Mouse (Mus musculus): ENCODE measurements around the gene Lat.
"Not testable (repeated sequence)": the region's sequence is repeated elsewhere in the genome, so short reads cannot be mapped to it uniquely, and the experiment has no call there.

Gene Lat

GRCm38 (mm10) chr7:126332691-126333090, 36.7 kb downstream of the Lat start:
- DNase-seq (ENCODE audit: low spot score in 2 of 2): no peak

GRCm38 (mm10) chr7:126330693-126331092, 38.7 kb downstream of the Lat start:
- DNase-seq (ENCODE audit: low spot score in 2 of 2): no peak

GRCm38 (mm10) chr7:126329907-126330645, 39.3 kb downstream of the Lat start:
- DNase-seq (ENCODE audit: low spot score in 2 of 2): no peak

GRCm38 (mm10) chr7:126328848-126329247, 40.5 kb downstream of the Lat start:
- not testable (repeated sequence) for DNase-seq (ENCODE audit: low spot score in 2 of 2)

DNA sequence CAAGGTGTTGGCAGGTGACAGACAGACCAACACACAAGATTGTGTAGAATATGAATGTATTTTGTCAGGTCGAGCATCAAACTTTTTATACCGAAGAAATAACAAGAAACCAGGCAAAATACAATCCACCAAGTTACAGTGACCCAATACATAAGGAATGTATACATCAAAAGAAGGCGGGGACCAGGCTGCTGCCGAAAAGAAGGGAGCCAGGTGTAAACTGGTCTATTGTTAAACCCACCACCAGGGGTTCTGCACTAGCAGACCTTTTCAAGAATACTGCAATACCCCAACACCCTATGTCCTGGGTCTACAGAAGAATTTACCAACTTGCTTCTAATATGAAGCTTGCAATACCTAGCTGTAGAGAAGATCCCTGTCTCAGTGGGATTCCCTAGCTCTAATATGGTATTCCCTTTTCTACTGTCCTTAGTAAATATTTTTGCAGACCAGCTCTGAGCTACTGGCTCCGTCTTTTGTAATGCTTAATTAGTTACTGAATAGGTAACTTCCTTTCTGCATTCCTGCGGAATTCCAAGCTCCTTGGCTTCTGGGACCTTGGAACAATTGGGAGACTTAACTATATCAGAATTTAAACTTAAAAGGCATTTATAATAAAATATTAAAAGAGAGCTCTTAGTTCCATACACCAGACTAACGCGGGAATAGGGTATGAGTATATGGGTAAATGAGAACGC, 43.6 kb downstream of the Lat start:
- not testable (repeated sequence) for DNase-seq (ENCODE audit: low spot score in 2 of 2)

DNA sequence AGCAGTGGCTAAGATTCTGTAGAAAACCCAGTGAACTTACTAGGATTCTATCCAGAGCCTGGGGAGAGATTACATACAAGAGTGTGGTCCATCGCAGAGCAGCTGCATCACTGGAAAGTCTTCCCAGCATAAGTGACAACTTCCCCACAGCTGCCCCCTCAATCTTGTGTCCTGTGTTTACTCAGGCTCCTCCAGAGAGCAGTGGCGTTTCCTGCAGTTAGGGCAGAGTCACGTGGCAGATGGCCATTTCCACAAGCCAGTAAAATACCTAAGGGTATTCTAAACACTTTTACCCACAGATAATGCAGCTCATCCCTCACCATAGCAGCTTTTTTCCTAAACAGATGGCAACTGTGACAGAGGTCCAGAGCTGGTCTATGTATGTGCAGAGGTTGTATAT, 44.6 kb downstream of the Lat start:
- DNase-seq (ENCODE audit: low spot score in 2 of 2): no peak

DNA sequence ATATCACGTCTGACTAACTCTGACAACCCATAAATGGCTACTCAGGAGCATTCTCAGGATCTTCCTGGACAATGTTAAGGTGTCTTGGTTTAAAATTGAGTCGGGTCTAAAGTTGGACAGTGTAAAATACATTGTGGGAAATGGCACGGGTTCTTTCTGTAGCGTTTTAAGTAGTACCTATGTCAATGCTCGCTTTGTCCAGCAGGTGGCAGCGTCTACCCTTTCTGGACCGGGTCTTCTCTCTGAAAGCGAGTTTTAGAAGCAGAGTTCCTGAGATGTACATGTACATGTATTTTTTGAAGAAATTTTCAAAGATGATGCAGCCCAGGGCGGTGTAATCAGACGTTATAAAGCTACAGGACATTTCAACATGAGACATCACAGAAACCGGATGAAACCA, 45.6 kb downstream of the Lat start:
- peak; percentile 70 to 82 for DNase-seq (ENCODE audit: low spot score in 2 of 2)

DNA sequence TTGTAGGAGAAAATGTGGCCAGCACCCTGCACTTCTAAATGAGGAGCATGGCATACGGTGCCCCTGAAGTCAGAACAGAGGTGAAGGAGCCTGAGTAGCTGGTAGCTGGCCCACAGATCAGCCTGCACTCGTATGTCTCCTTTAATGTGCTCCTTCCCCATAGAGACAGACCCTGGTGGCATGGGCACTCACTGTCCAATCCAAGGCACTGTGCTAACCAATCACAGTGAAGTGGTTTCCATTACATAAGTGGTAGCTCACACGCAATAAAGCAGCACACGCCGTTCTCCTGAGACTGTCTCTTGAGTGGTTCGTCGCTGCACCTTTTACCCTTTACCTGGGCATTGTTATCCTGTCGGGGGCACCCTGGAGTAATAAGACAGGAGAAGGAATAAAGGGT, 55.1 kb downstream of the Lat start:
- DNase-seq (ENCODE audit: low spot score in 2 of 2): no peak

Data from natural killer cell, adult 2 months (primary cell).